Mouse (Mus musculus): ENCODE results near the gene Megf8. TPM values are rescaled to one million over a fixed set of nuclear protein-coding genes. Genes with fewer than 3 reads are reported as not detected.

The Megf8 gene
- polyA plus RNA-seq, 1 experiment: 21.2 TPM

- Histone ChIP-seq H3K4me3 (ENCODE audit: low read depth, low read length) (no peak overlapping the region), H3K27ac (ENCODE audit: insufficient read depth, low read depth, low read length) (no peak overlapping the region), H3K36me3 (ENCODE audit: control insufficient read depth, insufficient read depth, low read length) (no peaks in the 10 kb centered on the region), H3K27me3 (ENCODE audit: control insufficient read depth, insufficient read depth, low read length) (peaks cover 33% of the 10 kb centered on the region), H3K4me1 (ENCODE audit: control insufficient read depth, insufficient read depth, insufficient read length, low read length) (peaks cover 6% of the 10 kb centered on the region)
- no peak for TF ChIP-seq CTCF (IDR thresholded peaks at IDR 0.05; ENCODE audit: extremely low read depth, insufficient read length, insufficient replicate concordance, low read depth, low read length)
- no peak for TF ChIP-seq POLR2A (IDR thresholded peaks at IDR 0.05; ENCODE audit: low read depth, low read length)
- 81% methylated on average over 9 of the region's 9 CpGs for WGBS
These were observed 7.5 kb upstream of the Megf8 start for GRCm38 (mm10) chr7:25309425-25309824.

GRCm38 (mm10) chr7:25311193-25311592 lies 5.8 kb upstream of the Megf8 start:
- TF ChIP-seq CTCF (IDR thresholded peaks at IDR 0.05; ENCODE audit: extremely low read depth, insufficient read length, insufficient replicate concordance, low read depth, low read length) (no peak), POLR2A (IDR thresholded peaks at IDR 0.05; ENCODE audit: low read depth, low read length) (no peak)

GRCm38 (mm10) chr7:25313325-25313724 lies 3.6 kb upstream of the Megf8 start:
- H3K4me1 ChIP-seq (ENCODE audit: control insufficient read depth, insufficient read depth, insufficient read length, low read length): peaks cover 18% of the 10 kb centered on the region
- 42% methylated on average over 7 of the region's 7 CpGs for WGBS
- no peak overlapping the region for H3K4me3 ChIP-seq (ENCODE audit: low read depth, low read length)
- peaks cover 38% of the 10 kb centered on the region for H3K27me3 ChIP-seq (ENCODE audit: control insufficient read depth, insufficient read depth, low read length)
- no peak overlapping the region for H3K27ac ChIP-seq (ENCODE audit: insufficient read depth, low read depth, low read length)
- H3K36me3 ChIP-seq (ENCODE audit: control insufficient read depth, insufficient read depth, low read length): no peaks in the 10 kb centered on the region
- TF ChIP-seq POLR2A (IDR thresholded peaks at IDR 0.05; ENCODE audit: low read depth, low read length): no peak
- TF ChIP-seq CTCF (IDR thresholded peaks at IDR 0.05; ENCODE audit: extremely low read depth, insufficient read length, insufficient replicate concordance, low read depth, low read length): no peak

More at GRCm38 (mm10) chr7:25311193-25311592, 5.8 kb upstream of the Megf8 start:
- no peak overlapping the region for H3K4me3 ChIP-seq (ENCODE audit: low read depth, low read length)
- H3K4me1 ChIP-seq (ENCODE audit: control insufficient read depth, insufficient read depth, insufficient read length, low read length): peaks cover 14% of the 10 kb centered on the region
- no peak overlapping the region for H3K27ac ChIP-seq (ENCODE audit: insufficient read depth, low read depth, low read length)
- no peaks in the 10 kb centered on the region for H3K36me3 ChIP-seq (ENCODE audit: control insufficient read depth, insufficient read depth, low read length)
- peaks cover 43% of the 10 kb centered on the region for H3K27me3 ChIP-seq (ENCODE audit: control insufficient read depth, insufficient read depth, low read length)
- 74% methylated on average over 11 of the region's 11 CpGs for WGBS

DNA sequence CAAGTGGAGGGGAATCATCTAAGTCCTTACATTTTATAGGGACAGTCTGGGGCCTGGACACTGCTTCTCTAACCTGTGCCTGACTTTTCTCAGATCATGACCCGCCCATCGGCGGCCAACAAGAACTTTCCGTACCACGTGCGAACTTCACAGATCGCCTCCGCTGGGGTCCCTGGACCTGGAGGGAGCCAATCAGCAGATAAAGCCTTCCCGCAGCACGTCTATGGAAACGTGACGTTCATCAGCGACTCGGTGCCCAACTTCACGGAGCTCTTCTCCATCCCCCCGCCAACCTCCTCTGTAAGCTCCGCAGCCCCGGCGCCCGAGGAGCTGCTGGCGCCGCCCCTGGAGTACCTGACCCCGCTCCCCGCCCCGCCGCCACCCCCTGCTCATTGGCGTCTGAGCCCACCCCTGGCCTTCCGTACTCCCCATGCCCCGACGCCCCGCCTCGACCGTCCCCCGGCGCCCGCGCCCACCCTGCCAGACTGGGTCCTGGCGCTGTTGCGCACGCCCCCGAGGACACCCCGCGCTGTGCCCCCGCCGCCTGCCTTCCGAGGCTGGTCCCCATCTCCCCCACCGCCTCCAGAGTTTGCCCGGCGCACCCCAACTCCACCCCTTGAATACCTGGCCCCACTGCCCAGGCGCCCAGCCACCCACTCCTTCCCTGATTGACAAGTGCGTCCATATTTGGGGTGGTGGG lies 2.2 kb upstream of the Megf8 start:
- Histone ChIP-seq H3K4me3 (ENCODE audit: low read depth, low read length) (peak overlapping the region; percentile 42), H3K36me3 (ENCODE audit: control insufficient read depth, insufficient read depth, low read length) (no peaks in the 10 kb centered on the region), H3K4me1 (ENCODE audit: control insufficient read depth, insufficient read depth, insufficient read length, low read length) (peaks cover 18% of the 10 kb centered on the region), H3K27ac (ENCODE audit: insufficient read depth, low read depth, low read length) (no peak overlapping the region), H3K27me3 (ENCODE audit: control insufficient read depth, insufficient read depth, low read length) (peaks cover 38% of the 10 kb centered on the region)
- WGBS: 5% methylated on average over 51 of the region's 51 CpGs
- TF ChIP-seq POLR2A (IDR thresholded peaks at IDR 0.05; ENCODE audit: low read depth, low read length) (no peak), CTCF (IDR thresholded peaks at IDR 0.05; ENCODE audit: extremely low read depth, insufficient read length, insufficient replicate concordance, low read depth, low read length) (no peak)

- 2% methylated on average over 69 of the region's 69 CpGs for WGBS
These were observed 1.5 kb upstream of the Megf8 start for GRCm38 (mm10) chr7:25315306-25316041.

GRCm38 (mm10) chr7:25317446-25317999 lies 559 bp downstream of the Megf8 start:
- WGBS: 33% methylated on average over 21 of the region's 21 CpGs
- H3K36me3 ChIP-seq (ENCODE audit: control insufficient read depth, insufficient read depth, low read length): no peaks in the 10 kb centered on the region
- TF ChIP-seq CTCF (IDR thresholded peaks at IDR 0.05; ENCODE audit: extremely low read depth, insufficient read length, insufficient replicate concordance, low read depth, low read length) (no peak), POLR2A (IDR thresholded peaks at IDR 0.05; ENCODE audit: low read depth, low read length) (no peak)
- H3K27ac ChIP-seq (ENCODE audit: insufficient read depth, low read depth, low read length): no peak overlapping the region
- H3K4me1 ChIP-seq (ENCODE audit: control insufficient read depth, insufficient read depth, insufficient read length, low read length): peaks cover 18% of the 10 kb centered on the region
- H3K27me3 ChIP-seq (ENCODE audit: control insufficient read depth, insufficient read depth, low read length): peaks cover 30% of the 10 kb centered on the region
- peak overlapping the region; percentile 75 for H3K4me3 ChIP-seq (ENCODE audit: low read depth, low read length)

More at GRCm38 (mm10) chr7:25315306-25316041, 1.5 kb upstream of the Megf8 start:
- TF ChIP-seq POLR2A (IDR thresholded peaks at IDR 0.05; ENCODE audit: low read depth, low read length) (no peak), CTCF (IDR thresholded peaks at IDR 0.05; ENCODE audit: extremely low read depth, insufficient read length, insufficient replicate concordance, low read depth, low read length) (no peak)
- Histone ChIP-seq H3K27ac (ENCODE audit: insufficient read depth, low read depth, low read length) (no peak overlapping the region), H3K36me3 (ENCODE audit: control insufficient read depth, insufficient read depth, low read length) (no peaks in the 10 kb centered on the region), H3K4me1 (ENCODE audit: control insufficient read depth, insufficient read depth, insufficient read length, low read length) (peaks cover 18% of the 10 kb centered on the region), H3K27me3 (ENCODE audit: control insufficient read depth, insufficient read depth, low read length) (peaks cover 38% of the 10 kb centered on the region), H3K4me3 (ENCODE audit: low read depth, low read length) (peak overlapping the region; percentile 42)

DNA sequence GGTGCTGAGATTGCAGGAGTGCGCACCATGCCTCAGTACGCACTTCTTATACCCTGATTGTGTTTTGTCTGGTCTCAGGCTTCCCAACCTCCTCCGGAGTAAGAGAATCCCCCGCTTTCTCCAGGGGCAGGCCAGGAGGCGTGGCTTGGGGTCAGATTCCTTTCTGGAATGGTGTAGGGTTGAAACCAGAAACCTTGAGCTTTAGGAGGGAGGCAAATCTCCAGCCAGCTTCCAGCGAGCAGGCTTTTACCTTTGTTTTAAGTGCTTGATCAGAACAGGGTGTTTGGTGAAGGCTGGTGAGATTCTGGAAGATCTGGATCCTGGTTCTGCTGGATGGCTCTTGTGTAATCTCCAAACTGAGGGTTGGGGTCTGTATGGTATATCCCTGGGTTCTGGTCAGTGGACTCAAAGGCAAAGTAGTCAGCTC lies 5.1 kb downstream of the Megf8 start:
- Histone ChIP-seq H3K4me1 (ENCODE audit: control insufficient read depth, insufficient read depth, insufficient read length, low read length) (peaks cover 5% of the 10 kb centered on the region), H3K36me3 (ENCODE audit: control insufficient read depth, insufficient read depth, low read length) (no peaks in the 10 kb centered on the region), H3K27me3 (ENCODE audit: control insufficient read depth, insufficient read depth, low read length) (no peaks in the 10 kb centered on the region), H3K4me3 (ENCODE audit: low read depth, low read length) (no peak overlapping the region), H3K27ac (ENCODE audit: insufficient read depth, low read depth, low read length) (no peak overlapping the region)
- TF ChIP-seq POLR2A (IDR thresholded peaks at IDR 0.05; ENCODE audit: low read depth, low read length) (no peak), CTCF (IDR thresholded peaks at IDR 0.05; ENCODE audit: extremely low read depth, insufficient read length, insufficient replicate concordance, low read depth, low read length) (no peak)
- whole genome bisulfite sequencing: 52% methylated on average over 6 of the region's 6 CpGs

All from small intestine, adult 2 months (tissue).